Mouse (Mus musculus) heart, adult 8-10 months (tissue): ENCODE measurements around the gene Lepr. TPM values are rescaled to one million over a fixed set of nuclear protein-coding genes. Genes with fewer than 3 reads are reported as not detected.
"Not testable (repeated sequence)": the region's sequence is repeated elsewhere in the genome, so short reads cannot be mapped to it uniquely, and the experiment has no call there.

ENCODE experiments used
- DNase-seq: peaks from one replicate; pipeline ENCODE4 v3.0.0; 2022; ENCODE audit warnings: low spot score
- total RNA-seq, 4 experiments: library from RNA; stranded (reverse); gene quantifications; 2 replicates each; pipeline ENCODE4 v1.2.4; 2022

Lepr gene
- total RNA-seq, 4 experiments from 2014 or later, result 2.5 to 5.6 (median 4.7) TPM

DNA sequence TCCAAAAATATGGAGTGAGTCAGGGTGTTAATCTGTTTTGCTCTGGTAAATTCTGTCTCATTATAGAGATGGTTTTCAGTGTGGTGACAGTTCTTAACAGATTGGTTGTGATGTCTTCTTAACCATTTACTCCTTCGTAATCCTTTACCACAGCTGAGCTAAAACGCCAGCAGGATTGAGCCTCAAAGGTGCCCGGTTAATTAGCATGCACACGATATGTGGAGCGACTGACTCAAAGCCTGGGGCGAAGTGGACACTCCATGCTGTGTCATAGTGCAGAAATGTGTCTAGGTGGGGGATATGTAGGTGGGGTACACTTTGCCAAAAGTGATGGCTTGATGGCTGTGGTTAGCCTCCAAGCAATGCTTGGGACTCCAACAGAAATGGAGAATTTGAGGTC lies 1.4 kb upstream of the Lepr start:
- no peak for DNase-seq

DNA sequence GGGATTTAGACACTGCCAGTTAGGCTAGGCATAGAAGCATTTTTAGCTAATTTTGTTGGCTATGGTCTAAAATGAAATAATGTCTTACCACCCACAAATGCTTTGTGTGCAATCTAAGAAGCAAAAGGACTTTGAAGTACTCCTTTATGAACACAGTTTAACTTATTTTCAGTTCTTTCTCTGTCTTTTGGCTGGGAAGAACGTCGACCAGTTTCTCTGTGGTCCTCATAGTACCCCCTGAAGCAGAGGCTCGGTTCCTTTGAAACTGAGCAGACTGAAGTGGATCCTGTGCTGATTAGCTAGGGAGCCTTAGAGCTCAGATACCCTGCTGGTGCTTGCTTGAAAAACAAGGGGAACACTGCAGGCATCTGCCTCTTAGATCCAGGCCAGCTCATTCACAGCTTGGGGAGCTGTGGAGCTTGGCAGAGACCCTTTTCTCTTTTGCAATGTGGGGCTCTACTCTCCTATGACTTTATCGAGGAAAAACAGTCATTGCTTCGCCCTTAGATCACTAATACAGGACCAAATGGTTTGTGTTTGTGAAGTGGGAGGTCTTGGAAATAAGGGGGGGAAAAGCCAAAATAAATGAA lies 1.9 kb downstream of the Lepr start:
- DNase-seq, result peak; percentile 20

DNA sequence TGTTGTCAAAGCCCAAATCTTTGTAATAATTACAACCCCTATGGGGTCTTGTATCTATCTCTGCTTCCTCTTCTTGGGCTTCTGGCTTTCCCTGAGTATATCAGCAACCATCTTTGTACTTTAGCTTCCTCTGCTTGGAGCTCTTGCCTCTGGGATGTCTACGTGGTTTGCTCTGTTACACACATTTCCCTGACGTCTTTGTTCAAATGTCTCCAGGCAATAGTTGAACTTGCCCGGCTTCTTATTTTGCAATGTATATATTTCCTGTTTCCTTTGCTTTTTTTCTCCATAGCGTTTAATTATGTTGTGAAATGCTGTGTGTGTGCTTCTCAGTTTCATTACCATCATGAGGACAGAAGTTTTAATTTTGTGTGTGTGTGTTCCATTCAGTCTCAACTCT lies 4.5 kb downstream of the Lepr start:
- no peak for DNase-seq

DNA sequence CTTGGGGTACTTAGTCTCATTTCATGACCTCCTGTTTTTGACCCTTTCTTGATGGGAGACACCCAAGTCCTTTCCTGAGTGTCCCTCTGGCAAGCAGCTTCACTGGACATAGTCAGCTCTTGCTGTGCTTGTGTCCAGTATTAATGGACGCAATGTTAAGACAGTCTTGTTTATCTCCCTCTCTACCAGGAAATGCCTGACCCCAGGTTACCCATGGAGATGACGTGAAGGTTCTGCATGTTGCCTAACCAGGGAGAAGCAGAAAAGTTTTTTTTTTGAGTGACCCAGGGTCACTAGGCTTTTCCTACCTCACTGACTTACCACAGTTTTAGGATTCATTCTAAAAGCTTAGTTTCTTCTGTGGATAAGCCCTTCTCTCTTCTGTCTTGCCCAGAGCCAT lies 24.8 kb downstream of the Lepr start:
- DNase-seq, result no peak

DNA sequence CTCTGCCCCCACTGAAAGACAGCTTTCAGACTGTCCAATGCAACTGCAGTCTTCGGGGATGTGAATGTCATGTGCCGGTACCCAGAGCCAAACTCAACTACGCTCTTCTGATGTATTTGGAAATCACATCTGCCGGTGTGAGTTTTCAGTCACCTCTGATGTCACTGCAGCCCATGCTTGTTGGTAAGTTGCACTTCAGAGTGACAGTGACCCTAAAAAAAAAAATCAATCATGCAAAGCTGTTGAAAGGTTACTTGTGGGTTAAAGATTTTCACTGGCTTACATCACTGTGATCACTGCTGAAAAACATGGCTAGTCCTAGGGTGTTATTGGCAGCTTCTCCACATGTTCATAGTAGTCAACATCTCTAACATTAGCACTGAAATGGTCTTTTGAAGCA lies 28.3 kb downstream of the Lepr start:
- no peak for DNase-seq

DNA sequence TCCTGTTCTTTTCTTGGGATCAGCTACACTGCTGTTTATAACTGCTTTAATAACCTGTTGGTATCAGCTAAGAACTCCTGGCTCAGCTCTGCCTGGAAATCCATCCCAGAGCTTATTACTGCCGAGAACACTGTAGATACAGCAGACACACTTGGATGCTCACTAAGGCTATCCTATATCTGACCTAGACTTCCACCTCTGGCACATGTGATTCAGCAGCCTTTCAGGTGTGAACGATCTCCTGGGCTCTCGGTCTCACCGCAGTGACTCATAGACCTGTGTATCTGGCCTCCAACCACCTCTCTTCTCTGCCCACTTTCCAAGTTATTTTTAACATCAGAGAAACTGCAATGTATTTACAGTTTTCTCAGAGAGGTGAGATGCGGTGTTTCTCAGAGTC lies 43.3 kb downstream of the Lepr start:
- no peak for DNase-seq

DNA sequence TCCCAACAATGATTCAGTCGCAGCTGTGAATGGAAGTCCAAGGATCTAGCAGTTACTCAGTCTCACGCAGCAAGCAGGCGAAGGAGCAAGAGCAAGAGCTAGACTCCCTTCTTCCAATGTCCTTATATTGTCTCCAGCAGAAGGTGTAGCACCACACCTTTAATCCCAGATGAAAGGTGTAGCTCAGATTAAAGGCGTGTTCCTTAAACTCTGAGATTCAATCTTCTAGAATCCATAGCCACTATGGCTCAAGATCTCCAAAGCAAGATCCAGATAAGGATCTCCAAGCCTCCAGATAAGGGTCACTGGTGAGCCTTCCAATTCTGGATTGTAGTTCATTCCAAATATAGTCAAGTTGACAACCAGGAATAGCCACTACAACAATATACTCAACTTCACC lies 126.7 kb downstream of the Lepr start, which contains the start of gene B020004J07Rik:
TSS of gene B020004J07Rik (minus strand) at position 101 of the 400 bp plus-strand sequence.
- not testable (repeated sequence) for DNase-seq

DNA sequence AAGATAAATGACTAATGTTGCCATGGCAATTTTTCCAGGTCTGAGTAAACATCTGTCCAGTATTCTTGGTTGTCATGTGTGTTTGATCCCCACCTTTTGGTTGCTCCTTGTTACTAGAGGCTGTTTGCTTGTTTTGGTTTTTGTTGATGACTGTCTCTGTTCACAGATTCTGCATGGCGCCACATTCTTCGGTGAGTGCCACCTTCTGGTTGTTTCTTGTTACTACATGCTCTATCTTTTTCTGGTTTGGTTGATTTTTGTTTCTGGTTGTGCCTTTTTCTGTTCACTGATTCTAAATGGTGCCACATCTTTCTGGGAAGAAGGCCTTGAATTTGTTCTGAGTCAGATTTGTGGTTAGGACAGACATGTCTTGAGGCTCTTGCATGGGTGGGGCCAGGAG lies 133.7 kb downstream of the Lepr start:
- DNase-seq, result no peak

DNA sequence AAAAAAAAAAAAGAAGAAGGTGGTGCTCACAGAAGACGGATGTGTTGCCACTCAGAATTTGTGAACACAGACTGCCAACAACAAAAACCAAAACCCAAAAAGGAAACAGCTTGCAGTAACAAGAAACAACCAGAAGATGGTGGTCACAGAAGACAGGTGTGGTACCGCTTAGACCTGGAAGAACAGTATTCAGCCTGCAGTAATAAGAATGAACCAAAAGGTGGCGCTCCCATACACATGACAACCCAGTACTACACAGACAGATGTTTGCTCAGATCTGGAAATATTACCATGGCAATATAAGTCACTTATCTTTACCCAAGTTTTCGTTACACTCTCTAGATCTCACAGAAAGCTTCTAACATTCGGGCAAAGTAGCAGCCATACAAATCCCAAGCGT lies 143.7 kb downstream of the Lepr start:
- no peak for DNase-seq

DNA sequence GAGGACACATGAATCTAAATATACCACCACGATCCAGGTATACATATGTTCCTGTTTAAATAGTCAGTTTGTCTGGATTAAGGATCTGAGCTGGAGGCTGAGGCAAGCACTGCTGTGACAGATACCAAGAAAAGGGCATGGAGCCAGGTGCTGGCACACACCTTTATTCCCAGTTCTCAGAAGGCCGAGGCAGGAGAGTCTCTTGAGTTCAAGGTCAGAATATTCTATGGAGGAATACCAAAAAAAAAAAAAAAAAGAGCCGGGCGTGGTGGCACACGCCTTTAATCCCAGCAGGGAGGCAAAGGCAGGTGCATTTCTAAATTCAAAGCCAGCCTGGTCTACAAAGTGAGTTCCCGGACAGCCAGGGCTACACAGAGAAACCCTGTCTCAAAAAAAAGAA lies 145.1 kb downstream of the Lepr start:
- no peak for DNase-seq

Other genes with a start within 250 kb of the Lepr start
- gene Dnajc6, start 220.8 kb upstream of the Lepr start, total RNA-seq, result under 1 TPM; 0.32 to 0.87 (median 0.61) TPM
- 10 to 100 TPM; 24.6 to 30.6 (median 25.8) TPM for gene Leprot, start 69.7 kb upstream of the Lepr start, total RNA-seq
- gene B020004J07Rik, start 126.6 kb downstream of the Lepr start, total RNA-seq, result not detected
- gene C130073F10Rik, start 176.4 kb downstream of the Lepr start, total RNA-seq, result not detected
- not detected for gene Gm12800, start 191.7 kb downstream of the Lepr start, total RNA-seq
- gene Gm12794, start 223.0 kb downstream of the Lepr start, total RNA-seq, result not detected